Mouse (Mus musculus): ENCODE data around the gene Mphosph10. TPM values are rescaled to one million over a fixed set of nuclear protein-coding genes. Genes with fewer than 3 reads are reported as not detected.

The Mphosph10 gene
- 14.3 TPM for polyA plus RNA-seq (2014; fragmentation: Illumina TruSeq; extraction: RNeasy Lipid Tissue Mini Kit (QIAGEN cat#74804); ENCODE audit: low read depth, low replicate concordance)

GRCm38 (mm10) chr7:64392122-64392818, at the start of gene Mphosph10, which contains the start of gene Mcee:
Gene Mphosph10, minus strand, starts transcription at chr7:64392268.
Gene Mcee, plus strand, starts transcription at chr7:64392607.

GRCm38 (mm10) chr7:64373830-64374562, 18.1 kb downstream of the Mphosph10 start, which contains the start of gene Fan1:
Gene Fan1, minus strand, starts transcription at chr7:64374095.

Other genes with a start within 250 kb of the Mphosph10 start
- gene Trpm1, start 238.4 kb downstream of the Mphosph10 start, polyA plus RNA-seq (2014; fragmentation: Illumina TruSeq; extraction: RNeasy Lipid Tissue Mini Kit (QIAGEN cat#74804); ENCODE audit: low read depth, low replicate concordance) = not detected
- 9.2 TPM for gene Mtmr10, start 104.6 kb downstream of the Mphosph10 start, polyA plus RNA-seq (2014; fragmentation: Illumina TruSeq; extraction: RNeasy Lipid Tissue Mini Kit (QIAGEN cat#74804); ENCODE audit: low read depth, low replicate concordance)
- gene Fan1, start 18.2 kb downstream of the Mphosph10 start, polyA plus RNA-seq (2014; fragmentation: Illumina TruSeq; extraction: RNeasy Lipid Tissue Mini Kit (QIAGEN cat#74804); ENCODE audit: low read depth, low replicate concordance) = 5.5 TPM
- 231 TPM for gene Mcee, start 339 bp upstream of the Mphosph10 start, polyA plus RNA-seq (2014; fragmentation: Illumina TruSeq; extraction: RNeasy Lipid Tissue Mini Kit (QIAGEN cat#74804); ENCODE audit: low read depth, low replicate concordance)
- 1.5 TPM for gene Apba2, start 109.4 kb upstream of the Mphosph10 start, polyA plus RNA-seq (2014; fragmentation: Illumina TruSeq; extraction: RNeasy Lipid Tissue Mini Kit (QIAGEN cat#74804); ENCODE audit: low read depth, low replicate concordance)